In the genomic region with DNA sequence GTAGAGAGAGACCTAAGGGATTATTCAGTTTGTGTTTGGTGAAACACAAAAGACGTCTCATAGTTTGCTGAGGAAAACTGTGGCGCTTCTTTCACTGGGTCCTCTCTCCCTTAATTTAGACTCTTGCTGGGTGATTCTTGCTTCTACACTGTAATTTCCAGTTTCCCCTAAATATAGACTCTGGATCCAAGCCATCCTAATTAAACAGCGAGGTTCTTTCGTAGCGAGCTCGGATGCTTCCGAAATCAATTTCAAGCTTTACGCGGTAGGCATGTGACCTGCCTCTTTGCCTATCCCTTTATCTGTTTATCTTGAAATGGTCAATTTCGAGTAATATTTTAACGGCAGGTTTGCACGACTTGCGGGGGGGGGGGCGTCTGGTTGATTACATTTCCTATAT, we compare ENCODE assay signal across 25 mouse cellular contexts.
A peak's percentile ranks its signal among the peaks of the same experiment; 100 is the strongest.
DNase-seq lines count a peak whose midpoint lies in the region; ATAC-seq and TF ChIP-seq lines count a peak whose summit lies in the region.
"Had no signal": no experiment of that assay in that cellular context is flagged by ENCODE, and none has a peak within 500 bp of the region (broad histone marks: within the 10 kb centered on the region; RNA-seq: fewer than 3 reads in every experiment).

No protein-coding gene starts in this region.

- whole genome bisulfite sequencing in embryonic facial prominence, embryonic 14.5 days, result 78% methylated on average over 14 of the region's 14 CpGs
- 89% methylated on average over 14 of the region's 14 CpGs for WGBS in embryonic facial prominence, embryonic 10.5 days
- WGBS in forebrain, postnatal 0 days, result 49% methylated on average over 14 of the region's 14 CpGs
- WGBS in forebrain, embryonic 11.5 days, result 88% methylated on average over 14 of the region's 14 CpGs
- 70% methylated on average over 14 of the region's 14 CpGs for WGBS in hindbrain, postnatal 0 days
- 77% methylated on average over 14 of the region's 14 CpGs for WGBS in hindbrain, embryonic 16.5 days
- WGBS in liver, embryonic 11.5 days, result 88% methylated on average over 14 of the region's 14 CpGs

- H3K4me3 ChIP-seq in embryonic facial prominence, embryonic 14.5 days (ENCODE audit: low read depth, low read length), result no peak overlapping the region
- H3K4me3 ChIP-seq in embryonic facial prominence, embryonic 10.5 days, result no peak overlapping the region
- H3K4me3 ChIP-seq in forebrain, postnatal 0 days (ENCODE audit: low read depth, low read length), result no peak overlapping the region
- no peak overlapping the region for H3K4me3 ChIP-seq in forebrain, embryonic 11.5 days (ENCODE audit: low read depth, low read length)
- H3K4me3 ChIP-seq in hindbrain, postnatal 0 days (ENCODE audit: low read length), result no peak overlapping the region
- H3K4me3 ChIP-seq in hindbrain, embryonic 16.5 days (ENCODE audit: low read length), result no peak overlapping the region
- no peak overlapping the region for H3K4me3 ChIP-seq in liver, embryonic 11.5 days (ENCODE audit: low read depth, low read length)
- H3K4me3 ChIP-seq: embryonic facial prominence, embryonic 15.5 days; forebrain, embryonic 15.5 days; heart, embryonic 12.5 days; heart, embryonic 15.5 days; hindbrain, embryonic 10.5 days; hindbrain, embryonic 13.5 days had no signal

- H3K9ac ChIP-seq in embryonic facial prominence, embryonic 14.5 days (ENCODE audit: low read depth, low read length), result no peak overlapping the region
- H3K9ac ChIP-seq in forebrain, postnatal 0 days, result no peak overlapping the region
- no peak overlapping the region for H3K9ac ChIP-seq in forebrain, embryonic 11.5 days (ENCODE audit: low read length)
- H3K9ac ChIP-seq in hindbrain, postnatal 0 days (replicated peaks; ENCODE audit: low read length), result no peak overlapping the region
- no peak overlapping the region for H3K9ac ChIP-seq in hindbrain, embryonic 16.5 days (ENCODE audit: low read depth, low read length)
- no peak overlapping the region for H3K9ac ChIP-seq in liver, embryonic 11.5 days (ENCODE audit: low read depth, low read length)
- H3K9ac ChIP-seq: embryonic facial prominence, embryonic 15.5 days; forebrain, embryonic 15.5 days; heart, embryonic 12.5 days; heart, embryonic 15.5 days; hindbrain, embryonic 13.5 days had no signal

- peak overlapping the region; percentile 24; the same call in 1 of the 2 replicates for H3K4me2 ChIP-seq in embryonic facial prominence, embryonic 14.5 days (ENCODE audit: low read depth, low read length)
- H3K4me2 ChIP-seq in forebrain, postnatal 0 days (ENCODE audit: low read depth), result peak overlapping the region; percentile 10
- no peak overlapping the region for H3K4me2 ChIP-seq in forebrain, embryonic 11.5 days (ENCODE audit: low read depth, low read length, severe bottlenecking)
- no peak overlapping the region for H3K4me2 ChIP-seq in hindbrain, postnatal 0 days (ENCODE audit: low read depth, low read length)
- H3K4me2 ChIP-seq in hindbrain, embryonic 16.5 days (ENCODE audit: low read length), result no peak overlapping the region
- H3K4me2 ChIP-seq in liver, embryonic 11.5 days, result no peak overlapping the region
- H3K4me2 ChIP-seq: embryonic facial prominence, embryonic 15.5 days; forebrain, embryonic 15.5 days; heart, embryonic 12.5 days; heart, embryonic 15.5 days; hindbrain, embryonic 13.5 days had no signal

- H3K4me1 ChIP-seq in embryonic facial prominence, embryonic 14.5 days (ENCODE audit: control insufficient read depth, insufficient read depth, low read length), result peaks cover 8% of the 10 kb centered on the region; the same call in 1 of the 2 replicates
- H3K4me1 ChIP-seq in embryonic facial prominence, embryonic 10.5 days, result peaks cover 14% of the 10 kb centered on the region
- no peaks in the 10 kb centered on the region for H3K4me1 ChIP-seq in forebrain, postnatal 0 days (ENCODE audit: insufficient read depth)
- H3K4me1 ChIP-seq in forebrain, embryonic 11.5 days (replicated peaks; ENCODE audit: control insufficient read depth, insufficient read depth, low read length), result no peaks in the 10 kb centered on the region
- no peaks in the 10 kb centered on the region for H3K4me1 ChIP-seq in hindbrain, postnatal 0 days (ENCODE audit: insufficient read depth, low read length)
- H3K4me1 ChIP-seq in hindbrain, embryonic 16.5 days (ENCODE audit: control insufficient read depth, insufficient read depth, low read depth, low read length), result no peaks in the 10 kb centered on the region
- no peaks in the 10 kb centered on the region for H3K4me1 ChIP-seq in liver, embryonic 11.5 days (replicated peaks; ENCODE audit: control insufficient read depth, insufficient read depth, low read length)
- H3K4me1 ChIP-seq: heart, embryonic 12.5 days had no signal

- no peaks in the 10 kb centered on the region for H3K36me3 ChIP-seq in embryonic facial prominence, embryonic 14.5 days (ENCODE audit: control insufficient read depth, insufficient read depth, low read length)
- H3K36me3 ChIP-seq in embryonic facial prominence, embryonic 10.5 days (replicated peaks), result no peaks in the 10 kb centered on the region
- H3K36me3 ChIP-seq in forebrain, postnatal 0 days (ENCODE audit: insufficient read depth), result no peaks in the 10 kb centered on the region
- no peaks in the 10 kb centered on the region for H3K36me3 ChIP-seq in forebrain, embryonic 11.5 days (ENCODE audit: control insufficient read depth, insufficient read depth, low read length)
- H3K36me3 ChIP-seq in hindbrain, postnatal 0 days (ENCODE audit: insufficient read depth, low read length), result no peaks in the 10 kb centered on the region
- no peaks in the 10 kb centered on the region for H3K36me3 ChIP-seq in hindbrain, embryonic 16.5 days (ENCODE audit: control insufficient read depth, insufficient read depth, low read length)
- no peaks in the 10 kb centered on the region for H3K36me3 ChIP-seq in liver, embryonic 11.5 days (ENCODE audit: control insufficient read depth, insufficient read depth, low read length)
- H3K36me3 ChIP-seq: embryonic facial prominence, embryonic 15.5 days; forebrain, embryonic 15.5 days; heart, embryonic 12.5 days; heart, embryonic 15.5 days; hindbrain, embryonic 10.5 days; hindbrain, embryonic 13.5 days had no signal

- no peak overlapping the region for H3K27ac ChIP-seq in embryonic facial prominence, embryonic 14.5 days (replicated peaks; ENCODE audit: low read depth, low read length)
- H3K27ac ChIP-seq in embryonic facial prominence, embryonic 10.5 days (replicated peaks), result no peak overlapping the region
- no peak overlapping the region for H3K27ac ChIP-seq in forebrain, postnatal 0 days (ENCODE audit: low read depth, low read length)
- H3K27ac ChIP-seq in forebrain, embryonic 11.5 days (ENCODE audit: low read depth, low read length), result no peak overlapping the region
- no peak overlapping the region for H3K27ac ChIP-seq in hindbrain, postnatal 0 days
- no peak overlapping the region for H3K27ac ChIP-seq in hindbrain, embryonic 16.5 days (ENCODE audit: low read depth, low read length)
- no peak overlapping the region for H3K27ac ChIP-seq in liver, embryonic 11.5 days (ENCODE audit: low read depth, low read length)
- H3K27ac ChIP-seq: embryonic facial prominence, embryonic 15.5 days; forebrain, embryonic 15.5 days; heart, embryonic 15.5 days had no signal

- TF ChIP-seq CTCF in forebrain, postnatal 0 days (IDR thresholded peaks at IDR 0.05; ENCODE audit: low read depth), result no peak
- TF ChIP-seq CTCF in hindbrain, postnatal 0 days (IDR thresholded peaks at IDR 0.05; ENCODE audit: low read depth), result no peak

- no peaks in the 10 kb centered on the region for H3K27me3 ChIP-seq in embryonic facial prominence, embryonic 14.5 days (replicated peaks; ENCODE audit: control insufficient read depth, insufficient read depth, low read length)
- 0 out of 2 replicates have a peak, but pooled peaks cover 4% of the 10 kb centered on the region for H3K27me3 ChIP-seq in embryonic facial prominence, embryonic 10.5 days (replicated peaks; ENCODE audit: low read depth, poor library complexity, severe bottlenecking)
- no peaks in the 10 kb centered on the region for H3K27me3 ChIP-seq in forebrain, postnatal 0 days (ENCODE audit: insufficient read depth, low read length)
- no peaks in the 10 kb centered on the region for H3K27me3 ChIP-seq in forebrain, embryonic 11.5 days (ENCODE audit: control insufficient read depth, insufficient read depth, low read length)
- no peaks in the 10 kb centered on the region for H3K27me3 ChIP-seq in hindbrain, postnatal 0 days (ENCODE audit: insufficient read depth, low read length)
- H3K27me3 ChIP-seq in hindbrain, embryonic 16.5 days (replicated peaks; ENCODE audit: control insufficient read depth, insufficient read depth, low read length), result no peaks in the 10 kb centered on the region
- no peaks in the 10 kb centered on the region for H3K27me3 ChIP-seq in liver, embryonic 11.5 days (replicated peaks; ENCODE audit: control insufficient read depth, insufficient read depth, low read length)
- H3K27me3 ChIP-seq: embryonic facial prominence, embryonic 15.5 days; forebrain, embryonic 15.5 days; heart, embryonic 15.5 days; hindbrain, embryonic 13.5 days had no signal

- no peak for ATAC-seq in embryonic facial prominence, embryonic 14.5 days (ENCODE audit: low read depth)
- peak; percentile 53; the same call in 1 of the 2 replicates for ATAC-seq in forebrain, postnatal 0 days
- ATAC-seq in forebrain, embryonic 11.5 days (replicated peaks; ENCODE audit: low FRiP score), result no peak
- ATAC-seq in hindbrain, postnatal 0 days, result no peak
- ATAC-seq in hindbrain, embryonic 16.5 days, result no peak
- no peak for ATAC-seq in liver, embryonic 11.5 days (replicated peaks; ENCODE audit: low FRiP score)
- ATAC-seq: activated CD4-positive, CD25-positive, alpha-beta regulatory T cell, adult 4 months; forebrain, embryonic 15.5 days; intestine, postnatal 0 days had no signal

- no peak for DNase-seq in embryonic facial prominence, embryonic 14.5 days (ENCODE audit: low spot score)
- DNase-seq in embryonic facial prominence, embryonic 10.5 days (ENCODE audit: low spot score), result no peak
- DNase-seq in forebrain, postnatal 0 days, result peak; percentile 65
- no peak for DNase-seq in forebrain, embryonic 11.5 days (ENCODE audit: low spot score)
- peak; percentile 33 for DNase-seq in hindbrain, postnatal 0 days (ENCODE audit: low spot score)
- DNase-seq in brain, adult 2 months (ENCODE audit: low read depth, low spot score), result peak; percentile 37
- no peak for DNase-seq in liver, embryonic 11.5 days (ENCODE audit: low spot score)
- DNase-seq: adrenal gland, adult 8-10 months; adrenal gland, postnatal 25 days; cerebellum, adult 11-12 months; cerebellum, adult 8-10 months; cerebellum, postnatal 10 days; cerebellum, postnatal 36 days; gastrocnemius, postnatal 36 days; heart, postnatal 10 days; heart, postnatal 36 days had no signal

- no peaks in the 10 kb centered on the region for H3K9me3 ChIP-seq in embryonic facial prominence, embryonic 14.5 days (ENCODE audit: control insufficient read depth, low read length)
- H3K9me3 ChIP-seq in embryonic facial prominence, embryonic 10.5 days, result no peaks in the 10 kb centered on the region
- H3K9me3 ChIP-seq in forebrain, postnatal 0 days (ENCODE audit: low read length), result no peaks in the 10 kb centered on the region
- H3K9me3 ChIP-seq in forebrain, embryonic 11.5 days (ENCODE audit: control insufficient read depth, low read length), result no peaks in the 10 kb centered on the region
- no peaks in the 10 kb centered on the region for H3K9me3 ChIP-seq in hindbrain, postnatal 0 days (ENCODE audit: low read length)
- H3K9me3 ChIP-seq in hindbrain, embryonic 16.5 days (ENCODE audit: control insufficient read depth, low read length), result no peaks in the 10 kb centered on the region
- H3K9me3 ChIP-seq in liver, embryonic 11.5 days (ENCODE audit: control insufficient read depth, low read length), result no peaks in the 10 kb centered on the region
- H3K9me3 ChIP-seq: embryonic facial prominence, embryonic 15.5 days; forebrain, embryonic 15.5 days; heart, embryonic 12.5 days; heart, embryonic 15.5 days; hindbrain, embryonic 10.5 days; hindbrain, embryonic 13.5 days had no signal

Comparison
In these comparisons a context has a peak if more than half of its experiments do, and no peak if none do; other contexts are left out.
1. DNase-seq: peak in forebrain, postnatal 0 days (single experiment), hindbrain, postnatal 0 days (single experiment) and brain, adult 2 months (single experiment); none in embryonic facial prominence, embryonic 14.5 days (single experiment), embryonic facial prominence, embryonic 10.5 days (single experiment), forebrain, embryonic 11.5 days (single experiment) and liver, embryonic 11.5 days (single experiment).
2. H3K4me2 ChIP-seq: peak in embryonic facial prominence, embryonic 14.5 days (single experiment) and forebrain, postnatal 0 days (single experiment); none in forebrain, embryonic 11.5 days (single experiment), hindbrain, postnatal 0 days (single experiment), hindbrain, embryonic 16.5 days (single experiment) and liver, embryonic 11.5 days (single experiment).